Mouse (Mus musculus): ENCODE data around the gene Scn3b. TPM values are rescaled to one million over a fixed set of nuclear protein-coding genes. Genes with fewer than 3 reads are reported as not detected.

Scn3b gene
- polyA plus RNA-seq, 1 experiment from 2014 or later = 7.2 TPM

GRCm38 (mm10) chr9:40300018-40300989 is 31.3 kb downstream of the Scn3b start:
- no peak overlapping the region for H3K9ac ChIP-seq
- no peak overlapping the region for H3K4me2 ChIP-seq
- H3K27me3 ChIP-seq = no peaks in the 10 kb centered on the region
- peaks cover 81% of the 10 kb centered on the region for H3K36me3 ChIP-seq
- ATAC-seq (replicated peaks; ENCODE audit: low FRiP score) = peak; percentile 79
- peaks cover 4% of the 10 kb centered on the region; the same call in 1 of the 2 replicates for H3K4me1 ChIP-seq
- WGBS = 75% methylated on average over 15 of the region's 15 CpGs
- H3K27ac ChIP-seq = 0 out of 2 replicates have a peak overlapping the region, but pooled peaks have one; percentile 23
- H3K9me3 ChIP-seq (replicated peaks) = no peaks in the 10 kb centered on the region
- H3K4me3 ChIP-seq (replicated peaks) = no peak overlapping the region

- Histone ChIP-seq H3K36me3 (peaks cover 80% of the 10 kb centered on the region), H3K27ac (no peak overlapping the region), H3K9ac (no peak overlapping the region), H3K4me1 (peaks cover 4% of the 10 kb centered on the region; the same call in 1 of the 2 replicates), H3K27me3 (no peaks in the 10 kb centered on the region), H3K4me3 (replicated peaks) (no peak overlapping the region), H3K9me3 (replicated peaks) (no peaks in the 10 kb centered on the region), H3K4me2 (no peak overlapping the region)
- ATAC-seq (replicated peaks; ENCODE audit: low FRiP score) = no peak
- WGBS = 84% methylated on average over 5 of the region's 5 CpGs
Measured at GRCm38 (mm10) chr9:40301475-40301874, 32.5 kb downstream of the Scn3b start.

- Histone ChIP-seq H3K27ac (no peak overlapping the region), H3K9ac (no peak overlapping the region)
- ATAC-seq (replicated peaks; ENCODE audit: low FRiP score) = no peak
Measured at GRCm38 (mm10) chr9:40302375-40302774, 33.4 kb downstream of the Scn3b start.

GRCm38 (mm10) chr9:40304243-40304642 is 35.2 kb downstream of the Scn3b start:
- Histone ChIP-seq H3K9me3 (replicated peaks) (no peaks in the 10 kb centered on the region), H3K27me3 (no peaks in the 10 kb centered on the region), H3K9ac (no peak overlapping the region), H3K27ac (no peak overlapping the region), H3K4me3 (replicated peaks) (no peak overlapping the region), H3K36me3 (peaks cover 78% of the 10 kb centered on the region), H3K4me2 (no peak overlapping the region), H3K4me1 (peaks cover 4% of the 10 kb centered on the region; the same call in 1 of the 2 replicates)
- WGBS = 97% methylated on average over 8 of the region's 8 CpGs
- ATAC-seq (replicated peaks; ENCODE audit: low FRiP score) = no peak

More at GRCm38 (mm10) chr9:40302375-40302774, 33.4 kb downstream of the Scn3b start:
- peaks cover 4% of the 10 kb centered on the region; the same call in 1 of the 2 replicates for H3K4me1 ChIP-seq
- peaks cover 82% of the 10 kb centered on the region for H3K36me3 ChIP-seq
- no peak overlapping the region for H3K4me3 ChIP-seq (replicated peaks)
- no peaks in the 10 kb centered on the region for H3K9me3 ChIP-seq (replicated peaks)
- no peak overlapping the region for H3K4me2 ChIP-seq
- 87% methylated on average over 8 of the region's 8 CpGs for WGBS
- no peaks in the 10 kb centered on the region for H3K27me3 ChIP-seq

- no peak for ATAC-seq (replicated peaks; ENCODE audit: low FRiP score)
- peaks cover 84% of the 10 kb centered on the region for H3K36me3 ChIP-seq
- WGBS = 89% methylated on average over 3 of the region's 3 CpGs
- no peak overlapping the region for H3K27ac ChIP-seq
- no peaks in the 10 kb centered on the region for H3K4me1 ChIP-seq
- H3K4me3 ChIP-seq (replicated peaks) = no peak overlapping the region
- H3K9me3 ChIP-seq (replicated peaks) = no peaks in the 10 kb centered on the region
- H3K9ac ChIP-seq = no peak overlapping the region
- no peak overlapping the region for H3K4me2 ChIP-seq
- H3K27me3 ChIP-seq = no peaks in the 10 kb centered on the region
Measured at GRCm38 (mm10) chr9:40307311-40307710, 38.3 kb downstream of the Scn3b start.

- H3K9me3 ChIP-seq (replicated peaks) = no peaks in the 10 kb centered on the region
- no peak overlapping the region for H3K4me2 ChIP-seq
Measured at GRCm38 (mm10) chr9:40309876-40310275, 40.9 kb downstream of the Scn3b start.

GRCm38 (mm10) chr9:40311813-40312212 is 42.8 kb downstream of the Scn3b start:
- WGBS = 70% methylated on average over 9 of the region's 9 CpGs

More at GRCm38 (mm10) chr9:40309876-40310275, 40.9 kb downstream of the Scn3b start:
- H3K36me3 ChIP-seq = peaks cover 78% of the 10 kb centered on the region
- no peak overlapping the region for H3K4me3 ChIP-seq (replicated peaks)
- H3K27ac ChIP-seq = no peak overlapping the region
- ATAC-seq (replicated peaks; ENCODE audit: low FRiP score) = no peak
- H3K27me3 ChIP-seq = no peaks in the 10 kb centered on the region
- H3K9ac ChIP-seq = no peak overlapping the region
- WGBS = 93% methylated on average over 6 of the region's 6 CpGs
- no peaks in the 10 kb centered on the region for H3K4me1 ChIP-seq

GRCm38 (mm10) chr9:40316865-40317660 is 48.0 kb downstream of the Scn3b start:
- H3K27ac ChIP-seq = no peak overlapping the region
- H3K27me3 ChIP-seq = no peaks in the 10 kb centered on the region
- H3K4me2 ChIP-seq = no peak overlapping the region
- H3K9ac ChIP-seq = no peak overlapping the region
- no peak overlapping the region for H3K4me3 ChIP-seq (replicated peaks)
- no peak for ATAC-seq (replicated peaks; ENCODE audit: low FRiP score)
- peaks cover 27% of the 10 kb centered on the region for H3K4me1 ChIP-seq
- 87% methylated on average over 9 of the region's 9 CpGs for WGBS
- peaks cover 42% of the 10 kb centered on the region for H3K36me3 ChIP-seq
- H3K9me3 ChIP-seq (replicated peaks) = no peaks in the 10 kb centered on the region

More at GRCm38 (mm10) chr9:40311813-40312212, 42.8 kb downstream of the Scn3b start:
- no peaks in the 10 kb centered on the region for H3K27me3 ChIP-seq
- no peaks in the 10 kb centered on the region for H3K9me3 ChIP-seq (replicated peaks)
- H3K4me2 ChIP-seq = no peak overlapping the region
- no peak; the same call in 1 of the 2 replicates for ATAC-seq (replicated peaks; ENCODE audit: low FRiP score)
- peaks cover 76% of the 10 kb centered on the region for H3K36me3 ChIP-seq
- H3K4me1 ChIP-seq = no peaks in the 10 kb centered on the region
- no peak overlapping the region for H3K4me3 ChIP-seq (replicated peaks)
- no peak overlapping the region for H3K27ac ChIP-seq
- no peak overlapping the region for H3K9ac ChIP-seq

- H3K9me3 ChIP-seq (replicated peaks) = no peaks in the 10 kb centered on the region
- H3K27me3 ChIP-seq = no peaks in the 10 kb centered on the region
- H3K4me2 ChIP-seq = no peak overlapping the region
- no peak overlapping the region for H3K4me3 ChIP-seq (replicated peaks)
- WGBS = 93% methylated on average over 4 of the region's 4 CpGs
- H3K36me3 ChIP-seq = peaks cover 36% of the 10 kb centered on the region
- H3K27ac ChIP-seq = no peak overlapping the region
- H3K4me1 ChIP-seq = peaks cover 33% of the 10 kb centered on the region
- no peak overlapping the region for H3K9ac ChIP-seq
- no peak for ATAC-seq (replicated peaks; ENCODE audit: low FRiP score)
Measured at GRCm38 (mm10) chr9:40317735-40318134, 48.7 kb downstream of the Scn3b start.

- Histone ChIP-seq H3K4me1 (peaks cover 43% of the 10 kb centered on the region), H3K27me3 (no peaks in the 10 kb centered on the region), H3K9ac (no peak overlapping the region), H3K27ac (no peak overlapping the region), H3K9me3 (replicated peaks) (no peaks in the 10 kb centered on the region), H3K36me3 (peaks cover 31% of the 10 kb centered on the region), H3K4me2 (no peak overlapping the region), H3K4me3 (replicated peaks) (no peak overlapping the region)
- WGBS = 79% methylated on average over 5 of the region's 5 CpGs
- ATAC-seq (replicated peaks; ENCODE audit: low FRiP score) = no peak
Measured at GRCm38 (mm10) chr9:40318771-40319170, 49.8 kb downstream of the Scn3b start.

GRCm38 (mm10) chr9:40320405-40320804 is 51.4 kb downstream of the Scn3b start:
- H3K4me1 ChIP-seq = peaks cover 60% of the 10 kb centered on the region
- 0 out of 2 replicates have a peak overlapping the region, but pooled peaks have one; percentile 15 for H3K4me2 ChIP-seq
- H3K27ac ChIP-seq = peak overlapping the region; percentile 85
- WGBS = 82% methylated on average over 8 of the region's 8 CpGs
- H3K9ac ChIP-seq = no peak overlapping the region
- peaks cover 16% of the 10 kb centered on the region for H3K36me3 ChIP-seq
- ATAC-seq (replicated peaks; ENCODE audit: low FRiP score) = no peak
- H3K27me3 ChIP-seq = no peaks in the 10 kb centered on the region
- H3K9me3 ChIP-seq (replicated peaks) = no peaks in the 10 kb centered on the region
- H3K4me3 ChIP-seq (replicated peaks) = no peak overlapping the region

Measured in kidney, embryonic 15.5 days (tissue).